Comparison of ENCODE assay signal across 8 mouse cellular contexts in the genomic region with DNA sequence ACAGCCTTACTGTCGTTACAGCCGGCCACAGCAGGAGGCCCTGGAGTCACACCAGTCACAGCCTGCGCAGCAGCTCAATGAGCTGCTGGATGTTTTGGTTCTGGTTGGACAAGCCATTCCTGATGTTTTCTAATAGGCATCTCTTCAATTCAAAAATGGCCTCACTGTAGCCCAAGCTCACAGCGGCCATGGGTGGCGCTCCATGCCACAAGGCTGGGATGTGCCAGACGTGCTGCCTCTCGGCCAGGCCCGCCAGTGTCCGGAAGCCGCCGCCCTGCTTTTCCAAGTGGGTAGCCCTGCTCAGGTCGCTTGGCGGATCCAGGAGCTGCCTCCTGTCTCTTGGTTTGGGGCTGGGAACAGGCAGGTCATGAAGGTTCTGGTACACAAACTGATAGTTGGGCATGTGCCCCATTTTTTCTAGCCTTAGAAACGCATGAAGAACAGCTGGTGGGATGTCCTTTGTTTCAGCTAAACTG. TPM values are rescaled to one million over a fixed set of nuclear protein-coding genes. Genes with fewer than 3 reads are reported as not detected.
DNase-seq lines count a peak whose midpoint lies in the region; ATAC-seq and TF ChIP-seq lines count a peak whose summit lies in the region.

A gene (minus strand): TSS at position 51 of the 476 bp plus-strand sequence.

- intact Hi-C loops in left cerebral cortex, postnatal 14 days (cut with DNase I), result no loop called here

- no peaks in the 10 kb centered on the region for H3K27me3 ChIP-seq in thymus, adult 2 months (ENCODE audit: control insufficient read depth, insufficient read depth, low read length)
- H3K27me3 ChIP-seq in embryonic facial prominence, embryonic 14.5 days (replicated peaks; ENCODE audit: control insufficient read depth, insufficient read depth, low read length), result no peaks in the 10 kb centered on the region
- H3K27me3 ChIP-seq in heart, embryonic 14.5 days (ENCODE audit: control insufficient read depth, insufficient read depth, low read length), result no peaks in the 10 kb centered on the region

- H3K27ac ChIP-seq in thymus, adult 2 months (ENCODE audit: control insufficient read depth, insufficient read depth, low read length), result no peak within 1 kb of the TSS
- no peak within 1 kb of the TSS for H3K27ac ChIP-seq in embryonic facial prominence, embryonic 14.5 days (replicated peaks; ENCODE audit: low read depth, low read length)
- no peak within 1 kb of the TSS for H3K27ac ChIP-seq in heart, embryonic 14.5 days (replicated peaks in 1 of 2; ENCODE audit: control insufficient read depth in 1 of 2, insufficient read depth in 1 of 2, low read depth in 2 of 2, low read length in 2 of 2)

- no peak within 1 kb of the TSS for H3K4me2 ChIP-seq in embryonic facial prominence, embryonic 14.5 days (ENCODE audit: low read depth, low read length)
- H3K4me2 ChIP-seq in heart, embryonic 14.5 days (ENCODE audit: low read length), result no peak within 1 kb of the TSS

- no peak within 1 kb of the TSS for H3K9ac ChIP-seq in embryonic facial prominence, embryonic 14.5 days (ENCODE audit: low read depth, low read length)
- no peak within 1 kb of the TSS for H3K9ac ChIP-seq in heart, embryonic 14.5 days (ENCODE audit: low read length)

- no peaks in the 10 kb centered on the region for H3K4me1 ChIP-seq in thymus, adult 2 months (replicated peaks; ENCODE audit: control insufficient read depth, insufficient read depth, low read length)
- no peaks in the 10 kb centered on the region for H3K4me1 ChIP-seq in embryonic facial prominence, embryonic 14.5 days (ENCODE audit: control insufficient read depth, insufficient read depth, low read length)
- 0 out of 4 replicates have a peak, but pooled peaks cover 0 to 1% of the 10 kb centered on the region in 2 experiments for H3K4me1 ChIP-seq in heart, embryonic 14.5 days (ENCODE audit: control insufficient read depth in 2 of 2, insufficient read depth in 2 of 2, low read length in 2 of 2)

- no peak for TF ChIP-seq POLR2A in thymus, adult 2 months (IDR thresholded peaks at IDR 0.05; ENCODE audit: control insufficient read depth, extremely low read depth, insufficient read depth, low read length, poor library complexity)

- no peaks in the 10 kb centered on the region for H3K9me3 ChIP-seq in embryonic facial prominence, embryonic 14.5 days (ENCODE audit: control insufficient read depth, low read length)
- no peaks in the 10 kb centered on the region for H3K9me3 ChIP-seq in heart, embryonic 14.5 days (ENCODE audit: control insufficient read depth, low read length)

- WGBS in thymus, adult 2 months, result 97% methylated on average over 14 of the region's 14 CpGs
- 84% methylated on average over 12 of the region's 14 CpGs for WGBS in embryonic facial prominence, embryonic 14.5 days
- WGBS in heart, embryonic 14.5 days, result 74% methylated on average over 14 of the region's 14 CpGs

- DNase-seq in thymus, adult 2 months, result no peak
- no peak for DNase-seq in thymus, postnatal 14 days
- DNase-seq in embryonic facial prominence, embryonic 14.5 days (ENCODE audit: low spot score), result no peak
- no peak for DNase-seq in left cerebral cortex, postnatal 14 days (ENCODE audit: low spot score in 2 of 2)
- DNase-seq in ovary, postnatal 14 days (ENCODE audit: low spot score), result no peak
- DNase-seq in spleen, adult 18-20 months, result no peak

- TF ChIP-seq CTCF in thymus, adult 2 months (IDR thresholded peaks at IDR 0.05; ENCODE audit: borderline replicate concordance, control insufficient read depth, extremely low read depth, insufficient read depth, low read length, poor library complexity), result no peak

- H3K36me3 ChIP-seq in thymus, adult 2 months (ENCODE audit: control insufficient read depth, insufficient read depth, low read length), result peaks cover 26% of the 10 kb centered on the region
- peaks cover 61% of the 10 kb centered on the region for H3K36me3 ChIP-seq in embryonic facial prominence, embryonic 14.5 days (ENCODE audit: control insufficient read depth, insufficient read depth, low read length)
- H3K36me3 ChIP-seq in heart, embryonic 14.5 days (ENCODE audit: control insufficient read depth, insufficient read depth, low read length), result peaks cover 67% of the 10 kb centered on the region

- H3K4me3 ChIP-seq in thymus, adult 2 months (ENCODE audit: control insufficient read depth, insufficient read depth, low read length), result no peak within 1 kb of the TSS
- H3K4me3 ChIP-seq in embryonic facial prominence, embryonic 14.5 days (ENCODE audit: low read depth, low read length), result no peak within 1 kb of the TSS
- no peak within 1 kb of the TSS for H3K4me3 ChIP-seq in heart, embryonic 14.5 days (ENCODE audit: control insufficient read depth in 1 of 2, insufficient read depth in 1 of 2, low read depth in 1 of 2, low read length in 2 of 2)

- ATAC-seq in embryonic facial prominence, embryonic 14.5 days (ENCODE audit: low read depth), result no peak
- ATAC-seq in heart, embryonic 14.5 days (ENCODE audit: insufficient number of reproducible peaks, insufficient read depth, low FRiP score, low read depth), result no peak
- no peak for ATAC-seq in monocyte, adult 5-6 weeks (replicated peaks; ENCODE audit: insufficient number of reproducible peaks, low FRiP score, low TSS enrichment, poor library complexity, severe bottlenecking)

RNA-seq across cellular contexts. Expression of the gene that starts here (rescaled TPM):
- 217 and 219 TPM in 2 replicates for polyA plus RNA-seq in thymus, adult 2 months (2012; rRNA removed)
- 195 and 198 TPM in 2 replicates for polyA plus RNA-seq in embryonic facial prominence, embryonic 14.5 days (2014; fragmentation: Nextera tagmentation; extraction: Ambion mirVana)
- 219 and 235 TPM in 2 replicates for polyA plus RNA-seq in heart, embryonic 14.5 days (2014; fragmentation: Nextera tagmentation; extraction: Ambion mirVana)
- 10 to 100 TPM; 88.4 to 89.7 TPM for total RNA-seq in left cerebral cortex, postnatal 14 days (2021)
- total RNA-seq in monocyte, adult 5-6 weeks (2017), result 29.1 to 47.5 TPM (median 33.5 TPM) in 3 replicates
